Mouse (Mus musculus) neutrophil, adult 5-6 weeks (primary cell): ENCODE data around the gene Mettl7a3. TPM values are rescaled to one million over a fixed set of nuclear protein-coding genes. Genes with fewer than 3 reads are reported as not detected.
A peak's percentile ranks its signal among the peaks of the same experiment; 100 is the strongest.
"Not testable (repeated sequence)": the region's sequence is repeated elsewhere in the genome, so short reads cannot be mapped to it uniquely, and the experiment has no call there.

Source experiments
- ATAC-seq: fragments of 151-379, 151-347 bp; 2 replicates; pipeline ENCODE4 v1.8.0; 2017; ENCODE audit warnings: mild to moderate bottlenecking, moderate TSS enrichment; ENCODE audit not compliant: insufficient number of reproducible peaks, poor library complexity, low FRiP score, severe bottlenecking; ENCODE audit errors: extremely low read depth
- total RNA-seq: library from RNA; stranded (forward); fragments of 200-1000 nt; gene quantifications from 2 replicates; pipeline ENCODE4 v1.2.3, GENCODE M21; 2017

The Mettl7a3 gene
- total RNA-seq, 1 experiment from 2014 or later, result not detected

DNA sequence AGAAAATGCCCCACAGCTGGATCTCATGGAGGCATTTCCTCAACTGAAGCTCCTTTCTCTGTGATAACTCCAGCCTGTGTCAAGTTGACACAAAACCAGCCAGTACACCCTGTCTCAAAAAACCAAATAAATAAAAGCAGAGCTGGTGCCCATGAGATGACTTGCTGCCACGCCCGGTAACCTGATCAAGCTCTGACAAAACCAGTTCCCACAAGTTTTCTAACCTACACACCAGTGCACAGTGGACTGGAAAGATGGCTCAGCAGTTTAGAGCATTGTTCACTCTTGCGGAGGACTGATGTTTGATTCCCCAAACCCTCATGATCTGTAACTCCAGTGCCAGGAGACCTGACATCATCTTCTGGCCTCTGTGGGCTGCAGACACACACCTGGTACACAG, 9.5 kb upstream of the Mettl7a3 start:
- no peak for ATAC-seq

DNA sequence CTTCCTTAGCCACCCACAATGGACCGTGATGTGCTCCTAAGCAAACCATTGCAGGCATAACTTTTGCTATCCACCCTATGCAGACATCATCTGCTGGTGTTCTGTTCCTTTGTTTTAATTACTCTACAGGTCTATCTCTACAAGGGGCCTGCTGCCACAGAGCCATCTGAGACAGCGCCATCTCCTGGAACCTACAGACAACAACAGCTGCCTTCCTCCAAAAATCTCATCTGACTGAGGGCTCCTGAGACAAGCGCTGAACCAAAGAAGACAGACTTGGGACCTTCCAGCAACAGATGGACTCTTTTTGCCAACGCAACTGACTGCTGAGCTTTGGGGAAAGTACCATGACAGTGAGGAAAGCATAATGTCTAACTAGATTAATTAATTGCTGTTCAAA, 6.6 kb upstream of the Mettl7a3 start:
- not testable (repeated sequence) for ATAC-seq

DNA sequence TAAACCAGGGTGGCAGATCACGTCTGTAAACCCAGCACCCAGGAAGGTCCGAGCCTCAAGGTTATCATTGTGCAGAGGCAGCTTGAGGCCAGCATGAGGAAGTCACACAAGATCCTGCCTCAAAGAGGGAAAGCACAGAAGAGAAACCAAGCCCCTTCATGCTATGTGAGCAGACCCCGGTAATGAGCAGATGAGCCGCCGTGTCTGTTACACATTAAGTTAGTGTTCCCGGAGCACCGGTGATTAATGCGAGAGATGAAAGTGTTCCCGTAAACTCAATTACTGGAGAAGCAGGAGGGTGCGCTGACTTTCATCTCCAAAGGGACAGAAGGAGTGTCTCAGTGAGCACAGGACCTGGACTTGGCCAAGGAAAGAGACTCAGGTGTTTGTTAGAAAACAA, 5.4 kb upstream of the Mettl7a3 start:
- ATAC-seq, result not testable (repeated sequence)

DNA sequence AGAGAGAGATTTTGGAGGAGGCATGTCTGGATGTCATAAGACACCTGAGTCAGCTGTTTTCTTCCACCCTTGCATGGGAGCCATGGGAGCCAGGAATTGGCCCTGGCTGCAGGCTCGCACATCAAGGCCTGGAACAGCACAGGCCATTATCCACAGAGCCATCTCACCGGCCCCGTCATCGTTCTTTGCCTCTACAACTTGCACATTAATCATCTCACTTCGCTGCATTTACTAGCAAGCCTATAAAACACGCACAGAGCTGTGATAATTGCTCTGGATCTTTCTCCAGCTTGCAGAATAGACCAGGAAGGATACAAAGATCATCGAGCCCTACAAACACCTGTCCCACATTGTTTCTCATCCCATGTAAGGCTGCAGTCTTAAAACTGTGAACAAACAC, 4.0 kb upstream of the Mettl7a3 start:
- no peak for ATAC-seq

DNA sequence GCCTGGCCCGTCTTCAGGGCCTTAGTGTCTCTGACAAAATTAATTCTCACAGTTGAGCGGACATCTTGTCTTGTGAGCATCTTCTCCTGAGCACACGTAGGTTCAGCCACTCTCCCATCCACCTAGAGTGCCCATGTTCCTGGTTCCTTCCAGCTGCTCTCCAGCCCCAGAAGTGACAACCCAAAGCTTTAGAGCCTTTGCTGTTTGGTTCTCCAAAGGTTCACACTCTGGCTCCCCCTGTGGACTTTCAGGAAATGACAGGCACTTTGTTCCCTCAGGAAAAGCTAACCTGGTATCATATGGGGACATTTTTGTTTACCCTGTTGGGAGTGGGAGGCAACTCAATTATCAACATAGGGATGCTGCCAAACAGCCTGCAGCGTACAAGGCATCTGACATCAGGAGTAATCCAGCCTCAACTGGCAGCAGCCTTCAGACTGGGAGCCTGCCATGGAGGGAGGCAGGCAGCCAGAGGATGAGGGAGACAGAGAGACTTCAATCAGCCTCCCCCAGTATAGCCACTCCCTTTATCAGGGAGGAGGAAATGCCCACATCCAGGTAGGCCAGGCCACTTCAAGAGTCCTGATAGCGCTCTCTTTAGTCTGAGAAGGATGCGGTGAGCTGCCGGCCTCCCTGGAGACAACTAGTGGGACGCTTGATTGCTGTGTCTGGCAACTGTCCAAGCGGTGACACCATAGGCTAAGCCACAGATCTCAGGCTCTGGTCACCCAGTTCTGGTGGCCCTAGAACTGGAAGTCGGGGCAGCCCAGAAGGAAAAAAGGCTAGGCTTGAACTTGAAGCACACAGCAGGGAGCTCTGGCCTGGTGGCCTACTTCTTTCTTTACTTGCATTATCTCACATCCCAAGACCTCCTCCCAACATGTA, 2.4 kb upstream of the Mettl7a3 start:
- 0 out of 2 replicates have a peak, but pooled peaks have one; percentile 16 for ATAC-seq

DNA sequence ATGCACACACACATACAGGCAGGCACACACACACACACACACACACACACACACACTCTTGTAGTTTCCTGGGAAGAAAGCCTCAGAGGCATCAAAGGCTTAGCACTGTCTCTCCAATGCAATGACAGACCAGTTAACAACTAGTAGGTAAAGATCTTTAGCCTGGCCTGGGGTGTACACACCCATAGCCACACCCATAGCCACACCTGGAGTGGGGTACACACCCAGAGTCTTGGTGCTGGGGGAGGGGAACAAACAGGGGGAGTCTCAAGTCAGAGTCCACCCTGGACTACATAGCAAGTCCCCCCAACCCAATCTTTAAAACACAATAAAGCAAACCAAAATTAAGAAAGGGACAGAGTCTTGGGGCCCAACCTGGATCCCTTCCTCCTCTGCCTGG, 2.6 kb downstream of the Mettl7a3 start:
- not testable (repeated sequence) for ATAC-seq

DNA sequence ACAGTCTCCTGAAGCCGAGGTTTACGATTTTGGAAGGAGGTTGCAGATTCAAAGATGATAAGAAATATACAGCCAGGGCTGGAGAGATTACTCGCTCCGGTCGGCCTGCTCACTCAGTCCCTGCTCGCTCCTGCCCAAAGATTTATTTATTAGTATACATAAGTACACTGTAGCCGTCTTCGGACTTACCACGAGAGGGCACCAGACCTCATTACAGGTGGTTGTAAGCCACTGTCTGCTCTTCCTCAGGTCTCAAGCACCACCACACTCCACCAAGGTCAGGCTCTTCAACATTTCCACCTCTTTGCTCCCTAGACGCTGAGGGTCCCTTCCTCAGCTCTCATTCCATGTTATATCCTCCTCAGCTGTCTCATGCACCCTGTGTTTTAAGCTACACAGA, 3.1 kb downstream of the Mettl7a3 start:
- ATAC-seq, result peak; percentile 45; the same call in 1 of the 2 replicates

DNA sequence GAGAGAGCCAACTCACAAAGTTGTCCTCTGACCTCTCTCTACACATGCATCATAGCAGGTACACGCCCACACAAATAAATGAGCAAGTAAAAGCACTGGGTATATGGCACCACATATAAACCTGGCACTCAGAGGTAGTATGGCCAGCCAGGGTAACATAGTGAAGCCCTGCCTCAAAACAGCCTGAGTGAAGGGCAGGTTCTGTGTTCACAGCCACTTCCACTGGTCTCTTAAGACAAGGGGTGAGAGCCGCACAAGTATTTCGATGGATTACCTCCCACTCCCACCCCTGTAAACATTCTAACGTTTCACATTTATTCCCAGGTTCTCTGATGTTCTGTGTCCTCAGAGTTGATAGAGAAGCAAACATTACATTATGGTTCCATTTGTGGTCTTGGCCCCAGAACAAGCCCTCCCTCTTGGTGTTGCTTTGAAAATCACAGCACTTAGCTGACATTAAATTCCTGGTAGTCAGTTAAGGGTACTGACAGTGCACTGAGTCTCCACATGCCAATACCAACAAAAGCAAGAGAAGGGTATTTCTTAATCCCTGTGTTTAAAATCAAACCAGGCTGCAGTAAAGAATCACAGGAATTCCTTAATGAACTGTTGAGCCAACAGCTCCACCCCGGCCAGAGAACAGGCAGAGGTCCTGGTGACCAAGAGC, 6.7 kb downstream of the Mettl7a3 start:
- not testable (repeated sequence) for ATAC-seq

DNA sequence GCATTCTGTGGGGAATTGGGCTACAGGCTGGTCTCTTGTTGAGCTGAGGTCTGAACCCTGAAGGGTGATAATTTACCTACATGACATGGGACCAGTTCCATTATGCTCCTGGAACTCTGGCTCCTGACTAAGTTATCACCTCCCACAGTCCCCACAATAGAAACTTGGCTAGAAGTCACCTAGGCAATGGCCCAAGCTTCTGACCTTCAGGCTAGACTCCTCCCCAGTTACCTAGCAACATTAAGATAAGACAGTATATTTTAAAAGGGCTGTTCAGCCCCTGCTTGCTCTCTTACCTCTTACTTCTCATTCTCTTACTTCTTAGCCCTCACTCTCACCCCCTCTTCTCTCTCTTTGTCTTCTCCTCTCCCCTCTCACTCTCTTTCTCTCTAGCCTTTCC, 10.8 kb downstream of the Mettl7a3 start:
- ATAC-seq, result no peak

DNA sequence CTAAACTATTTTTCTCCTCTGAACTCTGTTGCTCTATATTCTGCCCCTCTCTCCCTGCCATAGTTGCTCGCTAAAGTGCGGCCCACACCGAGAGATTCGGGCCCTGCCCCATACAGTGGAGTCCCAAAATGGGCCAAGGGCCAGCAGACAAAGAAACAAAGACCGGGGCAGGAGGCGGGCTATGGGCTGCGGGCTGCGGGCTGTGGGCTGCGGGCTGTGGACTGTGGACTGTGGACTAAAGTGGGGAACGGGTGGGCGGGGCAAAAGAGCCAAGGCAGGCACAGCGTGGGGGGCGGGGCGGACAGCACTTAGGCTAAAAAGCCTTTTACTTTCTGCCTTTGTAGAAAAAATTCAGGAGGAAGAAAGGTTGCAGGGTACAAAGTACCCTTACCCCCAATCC, 12.0 kb downstream of the Mettl7a3 start:
- no peak for ATAC-seq

DNA sequence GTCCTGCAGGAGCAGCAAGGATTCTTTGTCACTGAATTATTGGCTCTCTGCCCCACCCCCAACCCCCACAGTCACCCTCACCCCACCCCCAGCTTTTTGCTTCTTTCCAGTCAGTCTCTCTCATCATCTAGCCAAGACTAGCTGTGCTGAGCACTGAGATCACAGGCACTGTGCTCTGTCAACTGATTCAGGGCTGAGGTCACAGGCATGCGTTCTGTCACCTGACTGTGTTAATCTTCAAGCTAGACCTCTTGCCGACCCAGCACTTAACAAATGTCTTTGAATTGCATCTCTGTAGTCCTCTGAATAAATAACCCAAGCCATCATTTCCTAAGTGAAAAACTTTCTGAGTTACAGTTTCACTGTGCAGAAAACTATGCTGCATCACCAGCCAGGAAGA, 14.8 kb downstream of the Mettl7a3 start:
- no peak for ATAC-seq

DNA sequence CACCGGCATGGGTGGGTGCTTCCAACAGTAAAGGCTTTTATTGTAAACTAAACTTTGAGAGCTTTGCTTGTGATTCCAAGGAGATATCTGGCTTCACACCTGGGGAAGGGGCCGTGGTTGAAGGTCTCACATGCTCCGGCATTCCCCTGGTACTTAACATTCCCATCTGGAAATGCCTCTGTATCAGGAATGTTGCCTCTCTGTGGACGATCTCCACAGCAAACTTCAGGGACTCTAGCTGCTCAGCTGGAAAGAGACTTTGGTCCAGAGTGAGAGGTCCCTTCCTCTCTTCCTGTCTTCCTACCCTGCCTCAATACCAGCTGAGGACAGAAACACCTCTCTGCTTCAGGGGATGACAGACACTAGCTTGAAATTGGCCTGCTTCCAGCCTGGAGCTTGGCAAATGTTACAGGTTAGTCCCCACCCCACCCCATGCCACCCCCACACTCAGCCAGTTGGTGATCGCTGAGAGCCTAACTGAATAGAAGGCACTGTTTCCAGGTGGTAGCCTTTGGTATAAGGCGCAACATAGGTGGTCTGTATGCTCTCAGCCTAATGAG, 16.9 kb downstream of the Mettl7a3 start:
- ATAC-seq, result no peak

DNA sequence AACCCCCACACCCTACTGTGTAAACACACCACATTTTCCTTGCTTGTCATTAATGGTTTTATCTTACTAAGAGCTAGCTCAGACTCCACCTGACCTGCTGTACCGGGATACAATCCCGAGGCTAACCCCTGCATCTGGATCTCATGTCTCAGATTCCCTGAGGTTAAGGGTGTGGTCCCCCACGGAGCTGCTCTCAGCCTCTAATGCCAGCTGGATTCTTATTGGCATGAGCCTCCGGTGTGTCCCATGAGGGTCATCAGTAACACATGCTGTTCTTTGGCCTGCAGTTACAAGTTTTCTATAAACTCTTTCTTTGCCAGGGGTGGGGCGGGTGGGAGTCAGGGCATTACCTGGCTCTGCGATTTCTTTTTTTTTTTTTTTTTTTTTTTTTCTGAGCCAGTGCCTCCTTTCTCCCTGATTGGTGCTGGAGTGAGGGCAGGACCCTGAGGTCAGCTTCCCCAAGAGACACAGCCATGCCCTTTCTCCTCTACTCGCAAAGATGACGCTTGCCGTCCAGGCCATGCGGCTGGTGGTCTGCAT, 18.1 kb downstream of the Mettl7a3 start, which contains the start of the genes Methig1 and Mettl7a2:
Gene Methig1 (plus strand): TSS at position 439 of the 540 bp plus-strand sequence.
Gene Mettl7a2 (plus strand): TSS at position 490 of the 540 bp plus-strand sequence.
- no peak for ATAC-seq

DNA sequence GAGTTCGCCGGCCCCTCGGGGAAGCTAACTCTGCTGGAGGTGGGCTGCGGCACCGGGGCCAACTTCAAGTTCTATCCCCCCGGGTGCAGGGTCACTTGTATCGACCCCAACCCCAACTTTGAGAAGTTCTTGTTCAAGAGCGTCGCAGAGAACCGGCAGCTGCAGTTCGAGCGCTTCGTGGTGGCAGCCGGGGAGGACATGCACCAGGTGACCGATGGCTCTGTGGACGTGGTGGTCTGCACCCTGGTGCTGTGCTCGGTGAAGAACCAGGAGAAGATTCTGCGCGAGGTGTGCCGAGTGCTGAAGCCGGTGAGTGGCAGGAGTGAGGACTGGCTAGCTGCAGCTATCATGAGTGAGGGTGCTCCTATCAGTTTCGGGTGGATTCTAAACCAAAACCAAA, 18.7 kb downstream of the Mettl7a3 start:
- not testable (repeated sequence) for ATAC-seq

DNA sequence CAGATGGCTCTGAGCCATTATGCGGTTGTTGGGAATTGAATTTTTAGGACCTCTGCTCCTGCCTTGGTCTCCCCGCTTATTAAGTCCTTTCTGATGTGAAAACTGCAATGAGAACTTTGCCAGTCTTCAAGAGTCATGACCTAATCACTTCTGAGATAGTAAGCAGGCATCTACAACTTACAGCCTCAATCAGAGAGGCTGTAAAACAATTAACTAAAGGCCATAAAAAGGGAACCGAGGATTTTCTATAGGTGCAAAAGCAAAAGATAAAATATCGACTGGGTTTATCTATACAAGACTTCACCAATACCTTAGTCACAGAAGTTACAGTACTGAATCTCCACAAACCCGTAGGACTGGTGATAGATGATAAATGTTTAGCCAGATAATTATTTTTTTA, 21.1 kb downstream of the Mettl7a3 start:
- ATAC-seq, result no peak

DNA sequence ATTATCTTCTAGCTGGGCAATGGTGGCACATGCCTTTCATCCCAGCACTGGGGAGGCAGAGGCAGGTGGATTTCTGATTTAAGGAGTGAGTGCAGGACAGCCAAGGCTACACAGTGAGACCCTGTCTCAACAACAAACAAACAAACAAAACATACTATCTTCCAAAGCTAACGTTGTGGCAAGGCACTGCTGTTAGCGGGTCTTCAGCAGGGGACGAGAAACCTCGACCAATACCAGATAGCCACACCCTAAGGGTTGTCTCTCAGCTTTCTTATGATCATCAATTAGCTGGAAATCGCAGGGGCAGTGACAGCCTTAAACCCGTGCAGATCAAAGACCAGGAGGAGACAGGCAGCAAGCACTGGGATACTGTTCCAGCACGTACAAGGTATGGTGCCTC, 29.5 kb downstream of the Mettl7a3 start, which contains the start of gene Higd1c:
Gene Higd1c (plus strand): TSS at position 301 of the 400 bp plus-strand sequence.
- no peak for ATAC-seq

DNA sequence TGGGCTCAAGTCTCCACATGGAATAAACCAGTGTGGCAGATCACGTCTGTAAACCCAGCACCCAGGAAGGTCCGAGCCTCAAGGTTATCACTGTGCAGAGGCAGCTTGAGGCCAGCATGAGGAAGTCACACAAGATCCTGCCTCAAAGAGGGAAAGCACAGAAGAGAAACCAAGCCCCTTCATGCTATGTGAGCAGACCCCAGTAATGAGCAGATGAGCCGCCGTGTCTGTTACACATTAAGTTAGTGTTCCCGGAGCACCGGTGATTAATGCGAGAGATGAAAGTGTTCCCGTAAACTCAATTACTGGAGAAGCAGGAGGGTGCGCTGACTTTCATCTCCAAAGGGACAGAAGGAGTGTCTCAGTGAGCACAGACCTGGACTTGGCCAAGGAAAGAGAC, 31.2 kb downstream of the Mettl7a3 start:
- not testable (repeated sequence) for ATAC-seq

DNA sequence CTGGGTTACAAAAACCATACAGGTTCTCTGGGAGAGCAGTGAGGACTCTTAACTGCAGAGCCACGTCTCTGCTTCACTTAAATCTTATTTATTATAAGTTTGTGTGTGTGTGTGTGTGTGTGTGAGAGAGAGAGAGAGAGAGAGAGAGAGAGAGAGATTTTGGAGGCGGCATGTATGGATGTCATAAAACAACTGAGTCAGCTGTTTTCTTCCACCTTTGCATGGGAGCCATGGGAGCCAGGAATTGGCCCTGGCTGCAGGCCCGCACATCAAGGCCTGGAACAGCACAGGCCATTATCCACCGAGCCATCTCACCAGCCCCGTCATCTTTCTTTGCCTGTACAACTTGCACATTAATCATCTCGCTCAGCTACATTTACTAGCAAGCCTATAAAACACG, 32.4 kb downstream of the Mettl7a3 start:
- no peak for ATAC-seq

DNA sequence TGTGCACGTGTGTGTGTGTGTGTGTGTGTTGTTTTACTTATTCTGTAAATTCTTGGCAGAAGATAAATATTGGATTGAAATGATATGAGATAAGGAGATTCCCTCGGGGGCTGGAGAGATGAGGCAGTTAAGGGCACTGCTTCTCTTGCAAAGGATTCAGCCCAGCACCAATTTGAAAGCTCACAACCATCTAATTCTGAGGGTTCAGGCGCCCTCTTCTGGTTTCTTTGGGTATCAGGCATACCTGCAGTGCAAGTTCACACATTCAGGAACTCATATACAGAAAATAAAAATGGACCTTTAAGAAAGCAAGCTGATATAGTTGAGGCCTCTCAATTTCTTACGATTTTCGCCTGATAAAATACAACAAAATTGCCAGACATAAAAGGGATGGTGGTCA, 40.3 kb downstream of the Mettl7a3 start:
- no peak for ATAC-seq
